Mouse (Mus musculus) kidney, embryonic 15.5 days (tissue): Measurements from ENCODE around the gene Mmp13. TPM values are rescaled to one million over a fixed set of nuclear protein-coding genes. Genes with fewer than 3 reads are reported as not detected.
"Not testable (repeated sequence)": the region's sequence is repeated elsewhere in the genome, so short reads cannot be mapped to it uniquely, and the experiment has no call there.

ENCODE experiments used
- ATAC-seq: fragments of 200-750 bp; cut with Nextera tagmentation; replicated peaks from 2 replicates; pipeline ENCODE4 v1.8.0; 2017; ENCODE audit warnings: moderate TSS enrichment; ENCODE audit not compliant: low FRiP score
- H3K27ac ChIP-seq: fragments of 300-500 bp; sonication (generic); 2 replicates; pipeline ENCODE4 v1.5.1; 2015; ENCODE audit warnings: mild to moderate bottlenecking, inconsistent platforms
- H3K27me3 ChIP-seq: fragments of 300-500 bp; sonication (generic); 2 replicates; pipeline ENCODE4 v1.6.1; 2015; ENCODE audit warnings: inconsistent platforms
- H3K36me3 ChIP-seq: fragments of 300-500 bp; sonication (generic); 2 replicates; pipeline ENCODE4 v1.6.1; 2015; ENCODE audit warnings: inconsistent platforms
- H3K4me1 ChIP-seq: fragments of 300-500 bp; sonication (generic); 2 replicates; pipeline ENCODE4 v1.6.1; 2015; ENCODE audit warnings: inconsistent platforms
- H3K4me2 ChIP-seq: fragments of 300-500 bp; sonication (generic); 2 replicates; pipeline ENCODE4 v1.6.1; 2015; ENCODE audit warnings: moderate library complexity, mild to moderate bottlenecking, inconsistent platforms
- H3K4me3 ChIP-seq: fragments of 300-500 bp; sonication (generic); replicated peaks from 2 replicates; pipeline ENCODE4 v1.5.1; 2015; ENCODE audit warnings: mild to moderate bottlenecking, inconsistent platforms
- H3K9ac ChIP-seq: fragments of 300-500 bp; sonication (generic); 2 replicates; pipeline ENCODE4 v1.6.1; 2015; ENCODE audit warnings: mild to moderate bottlenecking, inconsistent platforms
- H3K9me3 ChIP-seq: fragments of 300-500 bp; sonication (generic); replicated peaks from 2 replicates; pipeline ENCODE4 v1.6.1; 2016; ENCODE audit warnings: inconsistent platforms
- WGBS: fragments of 180-500 bp; shearing (Covaris S2); methylation state at CpG from one replicate; pipeline ENCODE4 v1.1.7; 2015; ENCODE audit warnings: mixed read lengths; 5-methylcytosine and 5-hydroxymethylcytosine counted together
- polyA plus RNA-seq: library from polyadenylated mRNA; unstranded; fragments of >200 nt; fragmentation: Nextera tagmentation; extraction: Ambion mirVana; gene quantifications from 2 replicates; pipeline ENCODE4 v1.2.1, GENCODE M21; 2015

The Mmp13 gene
- polyA plus RNA-seq, result 0.18 and 56.0 TPM in 2 replicates

DNA sequence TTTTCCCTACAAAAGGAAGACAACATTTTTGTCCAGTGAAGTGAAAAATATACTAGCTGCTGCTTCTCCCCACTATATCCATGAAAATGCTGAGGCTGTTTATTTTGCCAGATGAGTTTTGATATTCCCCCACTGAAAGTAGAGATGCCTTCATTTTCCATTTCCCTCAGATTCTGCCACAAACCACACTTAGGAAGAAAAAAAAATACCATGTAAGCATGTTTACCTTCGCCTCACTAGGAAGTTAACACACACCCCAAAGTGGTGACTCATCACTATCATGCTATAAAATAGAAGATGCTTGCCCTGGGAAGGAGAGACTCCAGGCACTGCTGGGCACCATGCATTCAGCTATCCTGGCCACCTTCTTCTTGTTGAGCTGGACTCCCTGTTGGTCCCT, at the start of gene Mmp13:
Gene Mmp13, plus strand, starts transcription at position 301 of the 400 bp plus-strand sequence.
- Histone ChIP-seq H3K36me3 (no peaks in the 10 kb centered on the region), H3K27ac (no peak within 1 kb of the TSS), H3K9ac (no peak within 1 kb of the TSS), H3K4me1 (no peaks in the 10 kb centered on the region), H3K9me3 (no peaks in the 10 kb centered on the region), H3K4me2 (no peak within 1 kb of the TSS), H3K4me3 (no peak within 1 kb of the TSS), H3K27me3 (no peaks in the 10 kb centered on the region)
- 71% methylated on average over 1 of the region's 1 CpGs for WGBS
- ATAC-seq, result no peak

GRCm38 (mm10) chr9:7238619-7239018, 33.7 kb upstream of the Mmp13 start:
- no peaks in the 10 kb centered on the region for H3K36me3 ChIP-seq
- H3K4me3 ChIP-seq, result no peak overlapping the region
- H3K4me1 ChIP-seq, result no peaks in the 10 kb centered on the region
- no peak for ATAC-seq
- no peak overlapping the region for H3K27ac ChIP-seq
- H3K4me2 ChIP-seq, result no peak overlapping the region
- no peaks in the 10 kb centered on the region for H3K9me3 ChIP-seq
- 93% methylated on average over 1 of the region's 1 CpGs for WGBS
- no peaks in the 10 kb centered on the region for H3K27me3 ChIP-seq
- H3K9ac ChIP-seq, result no peak overlapping the region

GRCm38 (mm10) chr9:7239967-7240366, 32.3 kb upstream of the Mmp13 start:
- Histone ChIP-seq H3K9ac (no peak overlapping the region), H3K4me1 (no peaks in the 10 kb centered on the region), H3K4me2 (no peak overlapping the region), H3K27ac (no peak overlapping the region), H3K9me3 (no peaks in the 10 kb centered on the region), H3K36me3 (no peaks in the 10 kb centered on the region), H3K4me3 (no peak overlapping the region), H3K27me3 (no peaks in the 10 kb centered on the region)
- ATAC-seq, result no peak
- 71% methylated on average over 2 of the region's 2 CpGs for WGBS

GRCm38 (mm10) chr9:7252797-7253654, 19.3 kb upstream of the Mmp13 start:
- 85% methylated on average over 1 of the region's 1 CpGs for WGBS
- Histone ChIP-seq H3K4me1 (no peaks in the 10 kb centered on the region), H3K9me3 (no peaks in the 10 kb centered on the region), H3K27me3 (no peaks in the 10 kb centered on the region), H3K4me3 (no peak overlapping the region), H3K4me2 (no peak overlapping the region), H3K27ac (no peak overlapping the region), H3K9ac (no peak overlapping the region), H3K36me3 (no peaks in the 10 kb centered on the region)
- no peak for ATAC-seq

GRCm38 (mm10) chr9:7261667-7262066, 10.6 kb upstream of the Mmp13 start:
- no peaks in the 10 kb centered on the region for H3K27me3 ChIP-seq
- no peaks in the 10 kb centered on the region for H3K36me3 ChIP-seq
- no peak overlapping the region for H3K4me2 ChIP-seq
- no peak overlapping the region for H3K4me3 ChIP-seq
- no peak for ATAC-seq
- no peak overlapping the region for H3K27ac ChIP-seq
- H3K9me3 ChIP-seq, result no peaks in the 10 kb centered on the region
- H3K4me1 ChIP-seq, result no peaks in the 10 kb centered on the region
- 80% methylated on average over 1 of the region's 1 CpGs for WGBS
- no peak overlapping the region for H3K9ac ChIP-seq

DNA sequence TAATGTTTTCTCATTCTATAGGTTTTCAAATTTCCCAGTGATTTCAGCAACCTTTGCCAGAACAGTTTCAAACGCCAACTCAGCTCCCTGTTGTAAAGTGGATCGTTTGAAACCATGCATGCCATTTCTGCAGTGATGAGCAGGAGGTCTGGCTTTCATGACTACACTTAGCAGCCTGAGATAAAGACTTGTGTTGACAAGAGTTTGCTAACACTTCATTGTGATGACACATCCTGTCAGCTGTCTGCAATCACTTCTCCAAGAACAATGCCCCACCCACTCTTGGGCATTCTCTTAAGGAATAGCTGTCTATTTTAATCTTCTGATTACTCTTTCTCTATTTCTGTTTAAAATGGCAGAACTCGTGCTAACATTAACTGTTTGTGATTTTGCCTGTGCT, 2.2 kb upstream of the Mmp13 start:
- no peak overlapping the region for H3K4me2 ChIP-seq
- H3K4me1 ChIP-seq, result no peaks in the 10 kb centered on the region
- H3K36me3 ChIP-seq, result no peaks in the 10 kb centered on the region
- H3K27me3 ChIP-seq, result no peaks in the 10 kb centered on the region
- WGBS, result 61% methylated on average over 3 of the region's 3 CpGs
- ATAC-seq, result no peak
- no peak overlapping the region for H3K27ac ChIP-seq
- no peak overlapping the region for H3K4me3 ChIP-seq
- no peaks in the 10 kb centered on the region for H3K9me3 ChIP-seq
- H3K9ac ChIP-seq, result no peak overlapping the region

DNA sequence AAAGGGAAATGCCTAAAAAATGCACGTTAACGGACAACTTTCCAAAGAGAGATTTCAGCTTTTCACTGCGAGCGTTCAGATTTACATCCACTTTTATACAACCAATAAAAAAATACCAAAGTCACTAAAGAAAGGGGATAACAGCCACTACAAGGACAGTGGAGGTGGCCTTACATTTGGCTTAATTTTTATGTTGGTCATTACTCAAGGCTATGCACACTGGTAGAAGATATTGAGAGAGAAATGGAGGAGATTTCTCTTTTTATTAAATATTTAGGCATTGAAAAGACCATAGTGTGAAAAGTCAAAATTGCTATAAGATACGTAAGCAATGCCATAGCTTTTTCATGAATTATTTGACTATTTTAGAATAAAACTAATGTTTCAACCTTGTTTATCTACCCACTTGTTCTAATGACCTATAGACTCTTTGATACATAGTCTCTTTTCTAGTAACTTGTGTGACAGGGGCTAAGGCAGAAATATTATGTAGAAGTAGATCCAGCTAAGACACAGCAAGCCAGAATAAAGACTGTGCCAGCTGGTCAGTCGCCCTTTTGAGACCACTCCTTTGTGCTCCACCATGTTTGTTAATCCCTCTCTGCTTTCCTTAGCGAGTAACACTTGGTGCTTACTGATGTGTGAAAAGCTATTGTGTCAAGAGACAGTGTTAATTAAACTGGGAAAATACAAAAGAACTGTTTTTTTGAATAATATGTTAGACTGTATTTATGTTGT, 10.4 kb downstream of the Mmp13 start:
- no peak overlapping the region for H3K27ac ChIP-seq
- no peak overlapping the region for H3K4me2 ChIP-seq
- H3K36me3 ChIP-seq, result no peaks in the 10 kb centered on the region
- H3K9me3 ChIP-seq, result no peaks in the 10 kb centered on the region
- no peak overlapping the region for H3K4me3 ChIP-seq
- H3K4me1 ChIP-seq, result no peaks in the 10 kb centered on the region
- no peak overlapping the region for H3K9ac ChIP-seq
- no peak for ATAC-seq
- no peaks in the 10 kb centered on the region for H3K27me3 ChIP-seq
- 86% methylated on average over 7 of the region's 7 CpGs for WGBS

DNA sequence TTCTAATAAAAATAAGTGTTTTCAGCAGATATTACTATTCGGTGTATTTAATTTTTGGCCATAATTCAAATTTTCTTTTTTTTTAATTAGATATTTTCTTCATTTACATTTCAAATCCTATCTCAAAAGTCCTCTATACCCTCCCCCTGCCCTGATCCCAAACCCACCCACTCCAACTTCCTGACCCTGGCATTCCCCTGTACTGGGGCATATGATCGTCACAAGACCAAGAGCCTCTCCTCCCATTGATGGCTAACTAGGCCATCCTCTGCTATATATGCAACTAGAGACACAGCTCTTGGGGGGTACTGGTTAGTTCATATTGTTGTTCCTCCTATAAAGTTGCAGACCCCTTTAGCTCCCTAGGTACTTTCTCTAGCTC, 11.0 kb downstream of the Mmp13 start:
- H3K9ac ChIP-seq, H3K4me1 ChIP-seq, H3K27me3 ChIP-seq, H3K4me2 ChIP-seq, ATAC-seq, H3K9me3 ChIP-seq, H3K4me3 ChIP-seq, H3K27ac ChIP-seq, H3K36me3 ChIP-seq: not testable (repeated sequence)
- WGBS, result 94% methylated on average over 2 of the region's 2 CpGs

GRCm38 (mm10) chr9:7289501-7289900, 17.2 kb downstream of the Mmp13 start:
- Histone ChIP-seq H3K27me3 (no peaks in the 10 kb centered on the region), H3K9me3 (no peaks in the 10 kb centered on the region), H3K4me3 (no peak overlapping the region), H3K9ac (no peak overlapping the region), H3K4me1 (no peaks in the 10 kb centered on the region), H3K36me3 (no peaks in the 10 kb centered on the region), H3K4me2 (no peak overlapping the region), H3K27ac (no peak overlapping the region)
- no peak for ATAC-seq
- WGBS, result 81% methylated on average over 2 of the region's 2 CpGs

DNA sequence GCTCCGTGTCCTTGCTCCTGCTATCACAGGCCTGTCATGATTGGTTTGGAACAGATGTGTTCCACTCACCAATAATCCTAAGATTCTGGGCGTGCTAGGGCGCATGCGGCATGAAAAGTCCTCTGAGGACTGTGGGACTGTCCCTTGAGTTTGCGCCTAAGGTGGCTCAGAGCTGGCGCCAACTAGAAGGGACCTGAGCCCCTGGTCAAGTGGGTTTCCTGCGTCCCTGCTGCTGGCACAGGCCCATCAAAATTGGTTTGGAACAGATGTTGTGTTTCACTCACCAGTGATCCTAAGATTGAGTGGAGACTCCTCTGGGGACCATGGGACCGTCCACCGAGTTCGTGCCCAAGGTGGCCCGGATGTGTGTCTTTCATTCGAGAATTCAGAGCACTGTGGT, 17.6 kb downstream of the Mmp13 start:
- no peaks in the 10 kb centered on the region for H3K9me3 ChIP-seq
- no peaks in the 10 kb centered on the region for H3K4me1 ChIP-seq
- no peak overlapping the region for H3K27ac ChIP-seq
- H3K4me3 ChIP-seq, result no peak overlapping the region
- WGBS, result 91% methylated on average over 12 of the region's 12 CpGs
- no peaks in the 10 kb centered on the region for H3K27me3 ChIP-seq
- H3K4me2 ChIP-seq, result no peak overlapping the region
- ATAC-seq, result no peak
- no peaks in the 10 kb centered on the region for H3K36me3 ChIP-seq
- no peak overlapping the region for H3K9ac ChIP-seq

- no peak overlapping the region for H3K9ac ChIP-seq
- H3K4me2 ChIP-seq, result no peak overlapping the region
- no peaks in the 10 kb centered on the region for H3K27me3 ChIP-seq
- no peaks in the 10 kb centered on the region for H3K4me1 ChIP-seq
- H3K9me3 ChIP-seq, result no peaks in the 10 kb centered on the region
- WGBS, result 36% methylated on average over 1 of the region's 1 CpGs
- no peak overlapping the region for H3K4me3 ChIP-seq
- H3K36me3 ChIP-seq, result no peaks in the 10 kb centered on the region
- no peak overlapping the region for H3K27ac ChIP-seq
- no peak for ATAC-seq
Observed at GRCm38 (mm10) chr9:7292132-7292531, 19.8 kb downstream of the Mmp13 start.

DNA sequence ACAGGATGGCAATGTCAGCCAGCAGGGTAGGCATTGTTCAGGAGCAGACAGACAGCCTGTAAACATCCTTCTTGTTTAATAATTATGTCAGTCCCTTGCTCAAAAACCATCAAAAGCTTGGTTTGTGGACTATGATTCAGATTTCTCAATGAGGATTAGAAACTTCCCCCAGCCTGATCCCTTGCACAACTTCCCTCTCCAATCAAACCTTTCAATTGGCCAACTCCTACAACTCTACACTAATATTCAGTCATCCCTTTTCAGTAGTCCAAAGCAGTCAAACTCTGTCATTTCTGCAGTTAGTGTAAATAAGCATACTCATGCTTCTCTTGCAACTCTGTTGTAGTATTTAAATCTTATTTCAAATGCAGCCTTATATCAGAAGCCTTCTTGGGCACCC, 59.5 kb downstream of the Mmp13 start:
- no peak for ATAC-seq

More for the DNA sequence above, 59.5 kb downstream of the Mmp13 start:
- Histone ChIP-seq H3K4me1 (no peaks in the 10 kb centered on the region), H3K9me3 (no peaks in the 10 kb centered on the region), H3K4me2 (no peak overlapping the region), H3K27me3 (no peaks in the 10 kb centered on the region), H3K9ac (no peak overlapping the region), H3K27ac (no peak overlapping the region), H3K4me3 (no peak overlapping the region), H3K36me3 (no peaks in the 10 kb centered on the region)
